Mouse (Mus musculus) CH12.LX (cell line): ENCODE measurements around the gene Dyrk2. TPM values are rescaled to one million over a fixed set of nuclear protein-coding genes. Genes with fewer than 3 reads are reported as not detected.

Experiments
- DNase-seq: peaks from one replicate; pipeline ENCODE4 v3.0.0-alpha.2; 2013; ENCODE audit errors: extremely low read depth
- H3K27ac ChIP-seq: 2 replicates; pipeline ENCODE4 v1.5.1; 2012; ENCODE audit warnings: low read depth, mild to moderate bottlenecking, control low read depth, moderate library complexity; ENCODE audit not compliant: insufficient read depth
- H3K27me3 ChIP-seq: replicated peaks from 2 replicates; pipeline ENCODE3; 2012; ENCODE audit warnings: inconsistent platforms
- H3K36me3 ChIP-seq, 2 experiments: replicated peaks in 1 of 2; 2 replicates each; pipeline versions ENCODE3 to v1.6.1; 2012; ENCODE audit warnings: inconsistent platforms in 1 of 2, low read length in 1 of 2, mild to moderate bottlenecking in 1 of 2, mixed read lengths in 1 of 2, moderate library complexity in 1 of 2; ENCODE audit not compliant: control insufficient read depth in 1 of 2, insufficient read depth in 1 of 2
- H3K4me1 ChIP-seq, 2 experiments: 2 replicates each; pipeline ENCODE4 v1.6.1; 2012; ENCODE audit warnings: inconsistent platforms in 1 of 2, moderate library complexity in 1 of 2; ENCODE audit not compliant: insufficient read depth in 2 of 2, control insufficient read depth in 1 of 2
- H3K4me2 ChIP-seq: 2 replicates; pipeline ENCODE4 v1.6.1; 2012; ENCODE audit warnings: low read depth, mild to moderate bottlenecking, control low read depth; ENCODE audit not compliant: poor library complexity, insufficient read depth, severe bottlenecking
- H3K4me3 ChIP-seq, 3 experiments: fragments of 150-350 bp in 1 of 3; sonication (generic) in 1 of 3; replicated peaks in 1 of 3; 2 replicates each; pipeline versions ENCODE3 to v1.5.1; 2011 to 2012; ENCODE audit warnings: low read depth in 2 of 3, low read length in 2 of 3, mild to moderate bottlenecking in 2 of 3, moderate library complexity in 2 of 3, control low read depth in 1 of 3, improper control_type of control experiment in 1 of 3, inconsistent platforms in 1 of 3, mixed read lengths in 1 of 3; ENCODE audit not compliant: poor library complexity in 1 of 3
- H3K79me2 ChIP-seq: replicated peaks from 2 replicates; pipeline ENCODE4 v1.6.1; 2012; ENCODE audit warnings: mild to moderate bottlenecking, moderate library complexity; ENCODE audit not compliant: control insufficient read depth, poor library complexity, insufficient read depth, severe bottlenecking; ENCODE audit errors: extremely low read depth
- H3K9ac ChIP-seq: 2 replicates; pipeline ENCODE4 v1.6.1; 2012; ENCODE audit warnings: low read depth, mild to moderate bottlenecking, control low read depth, moderate library complexity; ENCODE audit not compliant: insufficient read depth
- H3K9me3 ChIP-seq: replicated peaks from 2 replicates; pipeline ENCODE3; 2012; ENCODE audit warnings: low read length, inconsistent platforms, mixed read lengths
- BHLHE40 ChIP-seq: IDR thresholded peaks from 2 replicates; pipeline ENCODE4 v1.6.1; 2011; ENCODE audit warnings: mild to moderate bottlenecking, low read depth, low read length, improper control_type of control experiment
- CHD1 ChIP-seq: IDR thresholded peaks from 2 replicates; pipeline ENCODE4 v1.6.1; 2012; ENCODE audit warnings: low read depth, low read length, improper control_type of control experiment, inconsistent platforms
- CHD2 ChIP-seq: IDR thresholded peaks from 2 replicates; pipeline ENCODE4 v1.6.1; 2011; ENCODE audit warnings: low read length, improper control_type of control experiment
- CTCF ChIP-seq, 2 experiments: IDR thresholded peaks in 1 of 2; conservative IDR thresholded peaks in 1 of 2; 2 replicates each; pipeline ENCODE4 v1.5.1; 2011 to 2012; ENCODE audit warnings: low read depth in 2 of 2, low read length in 2 of 2, improper control_type of control experiment in 1 of 2, inconsistent platforms in 1 of 2, mild to moderate bottlenecking in 1 of 2, moderate library complexity in 1 of 2
- E2F4 ChIP-seq: IDR thresholded peaks from 2 replicates; pipeline ENCODE4 v1.6.1; 2011; ENCODE audit warnings: low read depth, low read length, improper control_type of control experiment; ENCODE audit not compliant: insufficient replicate concordance
- ELF1 ChIP-seq: IDR thresholded peaks from 2 replicates; pipeline ENCODE4 v1.6.1; 2014; ENCODE audit warnings: low read depth, mild to moderate bottlenecking, inconsistent platforms, low read length, improper control_type of control experiment
- GABPA ChIP-seq: IDR thresholded peaks from 2 replicates; pipeline ENCODE4 v1.6.1; 2012; ENCODE audit warnings: low read depth, low read length, improper control_type of control experiment, inconsistent platforms; ENCODE audit not compliant: insufficient replicate concordance
- IRF4 ChIP-seq: IDR thresholded peaks from 2 replicates; pipeline ENCODE4 v1.6.1; 2014; ENCODE audit warnings: low read depth, mild to moderate bottlenecking, inconsistent platforms, low read length, improper control_type of control experiment
- JUN ChIP-seq: IDR thresholded peaks from 2 replicates; pipeline ENCODE4 v1.6.1; 2011; ENCODE audit warnings: low read depth, mild to moderate bottlenecking, low read length, improper control_type of control experiment, moderate library complexity; ENCODE audit not compliant: insufficient read depth
- JUND ChIP-seq: conservative IDR thresholded peaks from 2 replicates; pipeline ENCODE4 v1.6.1; 2011; ENCODE audit warnings: low read depth, low read length, improper control_type of control experiment
- KAT2A ChIP-seq: IDR thresholded peaks from 2 replicates; pipeline ENCODE4 v1.6.1; 2012; ENCODE audit warnings: low read length, improper control_type of control experiment, inconsistent platforms; ENCODE audit not compliant: insufficient replicate concordance
- MAZ ChIP-seq: IDR thresholded peaks from 2 replicates; pipeline ENCODE4 v1.6.1; 2012; ENCODE audit warnings: low read depth, mild to moderate bottlenecking, inconsistent platforms, low read length, improper control_type of control experiment, moderate library complexity
- MEF2A ChIP-seq: IDR thresholded peaks from 2 replicates; pipeline ENCODE4 v1.6.1; 2014; ENCODE audit warnings: low read depth, mild to moderate bottlenecking, inconsistent platforms, low read length, improper control_type of control experiment, borderline replicate concordance
- MYC ChIP-seq: IDR thresholded peaks from 2 replicates; pipeline ENCODE4 v1.6.1; 2011; ENCODE audit warnings: low read depth, mild to moderate bottlenecking, improper control_type of control experiment, low read length
- NELFE ChIP-seq: IDR thresholded peaks from 2 replicates; pipeline ENCODE4 v1.6.1; 2011; ENCODE audit warnings: low read depth, low read length, improper control_type of control experiment
- PAX5 ChIP-seq: IDR thresholded peaks from 2 replicates; pipeline ENCODE4 v1.6.1; 2012; ENCODE audit warnings: low read length, inconsistent platforms, mixed read lengths
- POLR2A ChIP-seq: IDR thresholded peaks from 2 replicates; pipeline ENCODE4 v1.6.1; 2011; ENCODE audit warnings: low read depth, mild to moderate bottlenecking, improper control_type of control experiment, low read length
- RAD21 ChIP-seq: IDR thresholded peaks from 2 replicates; pipeline ENCODE4 v1.6.1; 2011; ENCODE audit warnings: low read depth, mild to moderate bottlenecking, low read length, improper control_type of control experiment, moderate library complexity
- RCOR1 ChIP-seq: conservative IDR thresholded peaks from 2 replicates; pipeline ENCODE4 v1.6.1; 2012; ENCODE audit warnings: low read depth, mild to moderate bottlenecking, inconsistent platforms, low read length, improper control_type of control experiment
- SIN3A ChIP-seq: IDR thresholded peaks from 2 replicates; pipeline ENCODE4 v1.6.1; 2012; ENCODE audit warnings: low read length, improper control_type of control experiment, inconsistent platforms
- TCF12 ChIP-seq: IDR thresholded peaks from 2 replicates; pipeline ENCODE4 v1.6.1; 2014; ENCODE audit warnings: low read depth, mild to moderate bottlenecking, inconsistent platforms, low read length, improper control_type of control experiment
- USF1 ChIP-seq: IDR thresholded peaks from 2 replicates; pipeline ENCODE4 v1.6.1; 2014; ENCODE audit warnings: low read depth, mild to moderate bottlenecking, inconsistent platforms, low read length, improper control_type of control experiment
- USF2 ChIP-seq: conservative IDR thresholded peaks from 2 replicates; pipeline ENCODE4 v1.6.1; 2011; ENCODE audit warnings: low read depth, low read length, improper control_type of control experiment
- ZKSCAN1 ChIP-seq: IDR thresholded peaks from 2 replicates; pipeline ENCODE4 v1.6.1; 2012; ENCODE audit warnings: low read depth, inconsistent platforms, low read length, improper control_type of control experiment, borderline replicate concordance
- ZNF384 ChIP-seq: IDR thresholded peaks from 2 replicates; pipeline ENCODE4 v1.6.1; 2012; ENCODE audit warnings: low read depth, low read length, improper control_type of control experiment, inconsistent platforms
- dilution Hi-C: fragments of 300-500 bp; cut with MboI; formaldehyde crosslinking; loops from 2 replicates; pipeline ENCODE4 v1.14.3; 2020; ENCODE audit warnings: low sequenced_read_pairs; ENCODE audit not compliant: extremely low pct_unique_long_range_greater_than_20kb, extremely low pct_ligation_motif_present
- in situ Hi-C: fragments of 300-500 bp; cut with MboI; formaldehyde crosslinking; loops from 3 replicates; pipeline ENCODE4 v1.14.3; 2019; ENCODE audit warnings: low sequenced_read_pairs, low pct_ligation_motif_present, low pct_unique_long_range_greater_than_20kb, mixed read lengths
- polyA plus RNA-seq: library from polyadenylated mRNA; unstranded; fragments of >175 nt; gene quantifications from 2 replicates; pipeline ENCODE4 v1.2.1, GENCODE M21; 2012; ENCODE audit warnings: low read depth; ENCODE audit not compliant: insufficient read length
- total RNA-seq, 2 experiments: library from RNA; depleted of rRNA; stranded (reverse); fragments of 300-350 nt in 1 of 2; fragments of >200 nt in 1 of 2; gene quantifications; 2 replicates each; pipeline ENCODE4 v1.2.3; 2012 to 2014

Gene Dyrk2
- total and polyA plus RNA-seq, 3 experiments: 11.4 to 18.3 (median 15.2) TPM

GRCm38 (mm10) chr10:118846991-118847545 is 22.9 kb downstream of the Dyrk2 start:
- Histone ChIP-seq H3K9me3 (no peaks in the 10 kb centered on the region), H3K27ac (no peak overlapping the region), H3K36me3 (no peaks in the 10 kb centered on the region), H3K4me2 (no peak overlapping the region), H3K4me1 (no peaks in the 10 kb centered on the region), H3K9ac (no peak overlapping the region), H3K27me3 (no peaks in the 10 kb centered on the region), H3K4me3 (no peak overlapping the region), H3K79me2 (no peaks in the 10 kb centered on the region)
- dilution Hi-C loops: no loop called here
- DNase-seq: no peak
- TF ChIP-seq IRF4 (no peak), CTCF (conservative IDR thresholded peaks at IDR 0.05 in 1 of 2, IDR thresholded peaks at IDR 0.05 in 1 of 2; ENCODE audit: low read depth in 2 of 2, low read length in 2 of 2) (no peak), POLR2A (no peak), MEF2A (no peak), CHD2 (no peak), E2F4 (no peak), RCOR1 (no peak), USF2 (no peak), USF1 (no peak), CHD1 (no peak), ZNF384 (no peak), TCF12 (no peak), JUN (no peak), NELFE (no peak), PAX5 (no peak), RAD21 (no peak), KAT2A (no peak), BHLHE40 (no peak), MAZ (no peak)
- in situ Hi-C loops: no loop called here

DNA sequence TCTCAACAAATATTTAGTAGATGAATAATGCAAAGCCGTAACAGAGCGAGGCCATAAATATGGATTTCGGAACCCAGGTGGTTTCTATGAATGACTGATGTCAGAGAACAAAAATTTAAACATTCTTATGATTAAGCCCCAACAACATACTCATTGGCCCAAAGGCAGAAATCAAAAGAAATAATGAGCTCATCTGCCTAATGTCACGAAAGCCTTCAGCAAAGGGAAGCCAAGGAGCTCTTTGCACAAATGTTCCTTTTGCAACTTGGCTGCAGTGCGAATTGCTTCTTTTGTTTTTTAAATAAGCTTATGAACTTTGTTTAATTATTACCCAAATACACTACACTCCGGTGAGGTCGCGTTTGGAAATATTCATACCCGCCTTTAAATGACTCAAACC is 29.4 kb downstream of the Dyrk2 start:
- H3K9me3 ChIP-seq: no peaks in the 10 kb centered on the region
- no peak overlapping the region for H3K9ac ChIP-seq
- no peaks in the 10 kb centered on the region for H3K4me1 ChIP-seq
- in situ Hi-C loops: no loop called here
- no peaks in the 10 kb centered on the region for H3K79me2 ChIP-seq
- no peak overlapping the region for H3K27ac ChIP-seq
- H3K4me2 ChIP-seq: no peak overlapping the region
- H3K27me3 ChIP-seq: no peaks in the 10 kb centered on the region
- TF ChIP-seq CHD1: no peak
- no peak for TF ChIP-seq GABPA
- no peak for TF ChIP-seq MYC
- no peak for TF ChIP-seq KAT2A
- TF ChIP-seq SIN3A: no peak
- TF ChIP-seq ELF1: no peak
- TF ChIP-seq RAD21: no peak
- no peak for TF ChIP-seq ZKSCAN1
- TF ChIP-seq ZNF384: no peak
- TF ChIP-seq USF1: no peak
- TF ChIP-seq JUN: no peak
- TF ChIP-seq MAZ: no peak
- TF ChIP-seq CHD2: no peak
- no peak for TF ChIP-seq POLR2A
- no peak for TF ChIP-seq JUND
- no peak for TF ChIP-seq BHLHE40
- TF ChIP-seq MEF2A: no peak
- H3K36me3 ChIP-seq: no peaks in the 10 kb centered on the region
- dilution Hi-C loops: no loop called here
- no peak overlapping the region for H3K4me3 ChIP-seq
- DNase-seq: no peak
